Mouse (Mus musculus): ENCODE measurements around the gene Csn1s2b. TPM values are rescaled to one million over a fixed set of nuclear protein-coding genes. Genes with fewer than 3 reads are reported as not detected.

Gene Csn1s2b
- not detected for polyA plus RNA-seq (2017; shearing (Covaris generic))

DNA sequence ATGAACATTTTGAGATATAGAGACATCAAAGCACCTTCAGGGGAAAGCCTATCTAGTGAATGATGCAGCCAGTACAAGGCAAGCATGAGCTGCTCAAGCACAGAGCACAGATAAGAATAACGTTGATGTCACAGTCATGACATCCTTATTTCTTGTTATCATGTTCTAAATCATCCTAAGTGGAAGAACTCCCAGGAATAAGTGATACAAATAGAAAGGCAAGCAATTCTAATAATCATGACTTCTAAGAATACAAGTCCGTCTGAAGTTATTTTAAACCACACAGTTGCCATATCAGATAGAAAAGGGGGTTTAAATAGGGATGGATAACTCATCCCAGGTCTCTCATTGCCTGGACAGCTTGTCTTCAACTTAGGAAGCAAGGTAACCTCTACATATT, at the start of gene Csn1s2b:
Gene Csn1s2b (plus strand): TSS at position 301 of the 400 bp plus-strand sequence.

GRCm38 (mm10) chr5:87774267-87774666, 33.6 kb upstream of the Csn1s2b start, which contains the start of gene Csn1s2a:
Gene Csn1s2a, plus strand, starts transcription at chr5:87774567.

GRCm38 (mm10) chr5:87825386-87825785, 17.5 kb downstream of the Csn1s2b start, which contains the start of gene Prr27:
Gene Prr27, plus strand, starts transcription at chr5:87825686.

Other genes starting within 250 kb of the Csn1s2b start
- not detected for gene Sult1d1, start 239.1 kb upstream of the Csn1s2b start, polyA plus RNA-seq (2017; shearing (Covaris generic))
- not detected for gene Sult1e1, start 216.5 kb upstream of the Csn1s2b start, polyA plus RNA-seq (2017; shearing (Covaris generic))
- gene Csn1s1, start 141.9 kb upstream of the Csn1s2b start, polyA plus RNA-seq (2017; shearing (Covaris generic)), result not detected
- not detected for gene Csn2, start 108.5 kb upstream of the Csn1s2b start, polyA plus RNA-seq (2017; shearing (Covaris generic))
- not detected for gene Csn1s2a, start 33.5 kb upstream of the Csn1s2b start, polyA plus RNA-seq (2017; shearing (Covaris generic))
- not detected for gene Prr27, start 17.6 kb downstream of the Csn1s2b start, polyA plus RNA-seq (2017; shearing (Covaris generic))
- not detected for gene Odam, start 76.9 kb downstream of the Csn1s2b start, polyA plus RNA-seq (2017; shearing (Covaris generic))
- not detected for gene Csn3, start 117.5 kb downstream of the Csn1s2b start, polyA plus RNA-seq (2017; shearing (Covaris generic))
- gene 2310003L06Rik, start 161.4 kb downstream of the Csn1s2b start, polyA plus RNA-seq (2017; shearing (Covaris generic)), result 0.21 TPM
- gene Gm28434, start 161.4 kb downstream of the Csn1s2b start, polyA plus RNA-seq (2017; shearing (Covaris generic)), result not detected
- gene Cabs1, start 171.4 kb downstream of the Csn1s2b start, polyA plus RNA-seq (2017; shearing (Covaris generic)), result not detected
- gene Smr3a, start 194.5 kb downstream of the Csn1s2b start, polyA plus RNA-seq (2017; shearing (Covaris generic)), result not detected